Comparison of ENCODE assay signal across 8 mouse cellular contexts in genomic region chr9:32668075-32668673, GRCm38 (mm10). TPM values are rescaled to one million over a fixed set of nuclear protein-coding genes. Genes with fewer than 3 reads are reported as not detected.
A peak's percentile ranks its signal among the peaks of the same experiment; 100 is the strongest.
DNase-seq lines count a peak whose midpoint lies in the region; ATAC-seq and TF ChIP-seq lines count a peak whose summit lies in the region.

No protein-coding gene starts in this region.

- WGBS in lung, adult 2 months: 64% methylated on average over 9 of the region's 9 CpGs
- 28% methylated on average over 9 of the region's 9 CpGs for WGBS in macrophage (ENCODE audit: missing documents)

- no peaks in the 10 kb centered on the region for H3K79me2 ChIP-seq in macrophage (ENCODE audit: inconsistent target)

- H3K4me1 ChIP-seq in lung, adult 2 months (ENCODE audit: control insufficient read depth, insufficient read depth, low read length): peaks cover 18% of the 10 kb centered on the region

- ATAC-seq in frontal cortex, adult (ENCODE audit: low TSS enrichment): peak; percentile 51; the same call in 1 of the 2 replicates
- peak; percentile 48 for ATAC-seq in common myeloid progenitor, adult 5-6 weeks (replicated peaks; ENCODE audit: low read depth, poor library complexity, severe bottlenecking)

- no peak for DNase-seq in frontal cortex, adult 2 months (ENCODE audit: extremely low spot score in 1 of 2, low spot score in 1 of 2)
- peak; percentile 30 for DNase-seq in lung, postnatal 10 days
- DNase-seq in lung, adult 2 months: no peak
- DNase-seq in cerebellum, adult 9-10 months: no peak
- DNase-seq in urinary bladder, adult 18-20 months (ENCODE audit: low spot score in 2 of 2): no peak

- peak overlapping the region; percentile 36 for H3K27ac ChIP-seq in macrophage

- H3K4me3 ChIP-seq in lung, adult 2 months (replicated peaks; ENCODE audit: extremely low read depth, low read depth, low read length): no peak overlapping the region
- no peak overlapping the region; the same call in 1 of the 2 replicates for H3K4me3 ChIP-seq in macrophage (ENCODE audit: inconsistent target)

- TF ChIP-seq CTCF in lung, adult 2 months (IDR thresholded peaks at IDR 0.05; ENCODE audit: insufficient read depth, low read length): no peak

- TF ChIP-seq POLR2A in lung, adult 2 months (IDR thresholded peaks at IDR 0.05; ENCODE audit: borderline replicate concordance, extremely low read depth, low read depth, low read length): no peak

- no peaks in the 10 kb centered on the region for H3K36me3 ChIP-seq in macrophage (ENCODE audit: inconsistent target)

RNA-seq across cellular contexts. Expression of gene Ets1, which starts 32.2 kb away (rescaled TPM):
- polyA plus RNA-seq in frontal cortex, adult 2 months (2012; rRNA removed): 7.9 and 11.0 TPM in 2 replicates
- polyA plus RNA-seq in lung, adult 2 months (2012; rRNA removed): 57.3 and 67.2 TPM in 2 replicates
- total RNA-seq in common myeloid progenitor, adult 5-6 weeks (2017): 6.4 and 8.4 TPM in 2 replicates
- 10 to 100 TPM in 3 of 26 experiments, 1 to 10 TPM in 16, under 1 TPM in 7; 0.46 to 26.4 (median 1.6) TPM for total RNA-seq in macrophage (2018; cell fraction: chromatin; rRNA removed)
- 1 to 10 TPM in 13 of 26 experiments, under 1 TPM in 13; 0.28 to 8.4 (median 1.0) TPM for total RNA-seq in macrophage (2018; cell fraction: cytosol; rRNA removed)
- total RNA-seq in macrophage (2018; cell fraction: nucleus; rRNA removed): 10 to 100 TPM in 2 of 26 experiments, 1 to 10 TPM in 17, under 1 TPM in 7; 0.33 to 12.1 (median 1.3) TPM
- polyA plus RNA-seq in macrophage (2018): 0.69 to 2.5 TPM (median 0.79 TPM) in 3 replicates
